Mouse (Mus musculus) midbrain, embryonic 14.5 days (tissue): Measurements from ENCODE around the gene Slc2a6. TPM values are rescaled to one million over a fixed set of nuclear protein-coding genes. Genes with fewer than 3 reads are reported as not detected.

Experiments used
- ATAC-seq: fragments of 200-750 bp; cut with Nextera tagmentation; 2 replicates; pipeline ENCODE4 v1.8.0; 2017; ENCODE audit warnings: moderate number of reproducible peaks, moderate library complexity; ENCODE audit not compliant: low FRiP score, low TSS enrichment
- DNase-seq: peaks from one replicate; pipeline ENCODE4 v3.0.0-alpha.2; 2015
- H3K27ac ChIP-seq: fragments of 300-500 bp; sonication (generic); replicated peaks from 2 replicates; pipeline ENCODE4 v1.5.1; 2014; ENCODE audit warnings: mild to moderate bottlenecking, low read depth, low read length, moderate library complexity
- H3K27me3 ChIP-seq: fragments of 300-500 bp; sonication (generic); 2 replicates; pipeline ENCODE4 v1.6.1; 2014; ENCODE audit warnings: low read length, control low read depth, mixed read lengths; ENCODE audit not compliant: control insufficient read depth, insufficient read depth
- H3K36me3 ChIP-seq: fragments of 300-500 bp; sonication (generic); 2 replicates; pipeline ENCODE4 v1.6.1; 2014; ENCODE audit warnings: low read length, control low read depth; ENCODE audit not compliant: control insufficient read depth, insufficient read depth
- H3K4me1 ChIP-seq: fragments of 300-500 bp; sonication (generic); 2 replicates; pipeline ENCODE4 v1.6.1; 2014; ENCODE audit warnings: mild to moderate bottlenecking, antibody characterized with exemption, low read length, control low read depth; ENCODE audit not compliant: control insufficient read depth, insufficient read depth
- H3K4me2 ChIP-seq: fragments of 300-500 bp; sonication (generic); 2 replicates; pipeline ENCODE4 v1.6.1; 2014; ENCODE audit warnings: mild to moderate bottlenecking, low read length, moderate library complexity
- H3K4me3 ChIP-seq: fragments of 300-500 bp; sonication (generic); replicated peaks from 2 replicates; pipeline ENCODE4 v1.5.1; 2014; ENCODE audit warnings: low read depth, low read length
- H3K9ac ChIP-seq: fragments of 300-500 bp; sonication (generic); replicated peaks from 2 replicates; pipeline ENCODE4 v1.6.1; 2014; ENCODE audit warnings: mild to moderate bottlenecking, low read length, moderate library complexity
- H3K9me3 ChIP-seq: fragments of 300-500 bp; sonication (generic); 2 replicates; pipeline ENCODE4 v1.6.1; 2016; ENCODE audit warnings: low read length, control low read depth, mixed read lengths; ENCODE audit not compliant: control insufficient read depth
- WGBS: fragments of 180-500 bp; shearing (Covaris S2); extraction: QIAGEN DNeasy Blood & Tissue Kit; methylation state at CpG from one replicate; pipeline ENCODE4 v1.1.7; 2014; 5-methylcytosine and 5-hydroxymethylcytosine counted together
- polyA plus RNA-seq: library from polyadenylated mRNA; unstranded; fragments of >200 nt; fragmentation: Nextera tagmentation; extraction: Ambion mirVana; gene quantifications from 2 replicates; pipeline ENCODE4 v1.2.1, GENCODE M21; 2014

Slc2a6 gene
- polyA plus RNA-seq, 1 experiment from 2014 or later, result 4.3 TPM

DNA sequence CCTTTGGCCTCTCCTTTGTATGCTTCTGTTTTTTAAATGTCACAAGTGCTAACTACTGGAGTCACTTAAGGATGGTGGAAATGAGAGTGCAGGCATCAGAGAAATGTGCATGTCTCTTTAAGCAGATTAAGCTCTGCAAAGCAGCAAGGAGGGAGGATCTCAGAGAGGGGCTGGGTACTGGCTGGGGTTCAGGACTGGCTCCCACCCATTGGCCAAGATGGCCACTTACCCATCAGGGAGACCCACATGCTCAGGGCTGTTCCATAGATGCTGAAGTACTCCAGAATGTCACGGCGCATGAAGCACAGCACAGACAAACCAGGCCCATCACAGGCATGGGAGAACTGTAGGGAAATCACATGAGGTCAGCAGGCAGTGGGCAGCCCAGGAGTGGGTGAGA, 39.3 kb upstream of the Slc2a6 start:
- H3K4me2 ChIP-seq, result no peak overlapping the region
- H3K9ac ChIP-seq, result no peak overlapping the region
- H3K9me3 ChIP-seq, result no peaks in the 10 kb centered on the region
- 96% methylated on average over 2 of the region's 2 CpGs for WGBS
- DNase-seq (no peak), ATAC-seq (no peak)
- H3K27me3 ChIP-seq, result no peaks in the 10 kb centered on the region
- H3K27ac ChIP-seq, result no peak overlapping the region
- no peaks in the 10 kb centered on the region for H3K36me3 ChIP-seq
- no peaks in the 10 kb centered on the region for H3K4me1 ChIP-seq
- no peak overlapping the region for H3K4me3 ChIP-seq

DNA sequence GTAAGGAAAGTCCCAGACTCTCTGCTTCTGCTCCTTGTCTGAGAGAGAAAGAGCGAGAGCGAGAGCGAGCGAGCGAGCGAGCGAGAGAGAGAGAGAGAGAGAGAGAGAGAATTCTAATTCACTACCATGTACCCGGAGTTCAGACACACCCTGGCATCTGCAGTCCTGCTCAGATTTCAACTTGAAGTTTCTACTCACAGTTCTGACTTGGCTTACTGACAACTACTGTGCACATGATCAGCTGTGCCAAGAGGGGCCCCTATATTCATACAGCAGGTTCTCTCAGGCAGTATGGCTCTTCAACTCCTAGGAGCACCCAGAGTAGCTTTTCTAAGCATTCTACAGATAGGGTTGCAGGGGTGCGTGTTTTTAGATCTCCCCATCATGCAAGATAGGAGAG, 31.4 kb upstream of the Slc2a6 start:
- ATAC-seq, result no peak
- Histone ChIP-seq H3K9ac (no peak overlapping the region), H3K4me2 (no peak overlapping the region), H3K27ac (no peak overlapping the region), H3K4me1 (no peaks in the 10 kb centered on the region), H3K4me3 (no peak overlapping the region), H3K27me3 (no peaks in the 10 kb centered on the region), H3K36me3 (no peaks in the 10 kb centered on the region), H3K9me3 (no peaks in the 10 kb centered on the region)
- DNase-seq, result no peak
- 88% methylated on average over 9 of the region's 9 CpGs for WGBS

DNA sequence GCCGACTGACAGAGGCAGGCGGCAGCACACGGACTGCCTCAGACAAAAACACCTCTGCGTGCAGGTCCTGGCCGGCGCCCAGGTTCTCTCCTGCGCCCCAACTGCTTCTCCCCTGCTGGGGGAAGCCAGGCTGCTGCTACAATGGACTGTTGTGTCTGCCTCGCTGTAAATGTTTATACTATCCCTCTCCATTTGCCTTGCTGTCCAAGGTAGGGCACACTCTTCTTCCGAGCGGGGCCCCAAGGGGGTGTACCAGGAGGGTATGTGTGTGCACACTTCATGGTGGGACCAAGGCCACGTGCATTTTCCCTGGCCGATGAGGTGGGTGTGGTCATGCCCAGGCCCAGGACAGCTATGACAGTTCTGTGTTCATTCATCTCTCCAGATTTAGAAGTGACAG, 31.0 kb upstream of the Slc2a6 start:
- Histone ChIP-seq H3K9me3 (no peaks in the 10 kb centered on the region), H3K9ac (no peak overlapping the region), H3K4me2 (no peak overlapping the region), H3K27me3 (no peaks in the 10 kb centered on the region), H3K36me3 (no peaks in the 10 kb centered on the region), H3K27ac (no peak overlapping the region), H3K4me3 (no peak overlapping the region), H3K4me1 (no peaks in the 10 kb centered on the region)
- ATAC-seq, result no peak
- WGBS, result 58% methylated on average over 12 of the region's 12 CpGs
- DNase-seq, result no peak

DNA sequence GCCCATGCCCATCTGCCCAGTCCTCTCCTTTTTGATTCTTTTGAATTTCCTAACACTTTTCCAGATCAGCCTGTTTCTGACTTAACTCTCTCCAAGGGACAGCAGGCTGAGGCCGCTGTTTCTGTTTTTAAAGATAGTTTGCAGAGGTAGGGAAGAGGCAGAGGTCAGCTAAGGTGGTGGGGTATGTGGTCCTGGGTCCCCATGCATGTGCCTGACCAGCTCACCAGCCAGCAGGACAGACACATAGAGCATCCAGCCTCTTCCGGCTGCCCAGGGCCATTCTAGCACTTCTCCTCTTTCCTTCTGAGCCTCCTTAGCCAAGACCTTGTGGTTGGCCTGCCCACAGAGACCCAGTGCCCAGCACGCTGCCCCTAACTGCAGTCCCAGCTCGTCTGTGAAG, 30.5 kb upstream of the Slc2a6 start:
- H3K9me3 ChIP-seq, result no peaks in the 10 kb centered on the region
- 63% methylated on average over 4 of the region's 4 CpGs for WGBS
- no peak for DNase-seq

DNA sequence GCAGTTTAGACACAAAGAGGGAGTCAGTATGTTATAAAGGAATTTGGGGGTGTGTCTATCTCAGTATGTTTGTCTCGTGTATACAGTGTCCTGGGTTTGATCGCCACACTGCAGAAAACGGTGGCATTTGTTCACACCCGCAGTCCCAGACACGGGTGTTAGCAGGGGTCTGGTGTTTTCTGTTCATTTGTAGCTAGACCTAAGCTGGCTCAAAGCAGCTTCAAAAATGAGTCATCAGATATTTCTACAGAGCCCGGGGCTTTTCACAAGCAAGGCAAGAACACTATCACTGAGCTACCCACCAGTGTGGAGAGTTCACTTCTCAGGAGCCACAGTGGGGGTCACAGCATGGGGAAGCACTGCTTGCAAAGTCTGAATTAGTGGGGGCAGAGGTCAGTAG, 21.6 kb upstream of the Slc2a6 start:
- Histone ChIP-seq H3K9ac (no peak overlapping the region), H3K27me3 (no peaks in the 10 kb centered on the region), H3K36me3 (no peaks in the 10 kb centered on the region), H3K27ac (no peak overlapping the region), H3K4me2 (no peak overlapping the region), H3K4me1 (no peaks in the 10 kb centered on the region), H3K4me3 (no peak overlapping the region), H3K9me3 (no peaks in the 10 kb centered on the region)
- WGBS, result 20% methylated on average over 6 of the region's 6 CpGs
- ATAC-seq, result no peak
- DNase-seq, result no peak

More for the DNA sequence above, 30.5 kb upstream of the Slc2a6 start:
- H3K27ac ChIP-seq, result no peak overlapping the region
- H3K9ac ChIP-seq, result no peak overlapping the region
- H3K4me2 ChIP-seq, result no peak overlapping the region
- H3K4me3 ChIP-seq, result no peak overlapping the region
- no peaks in the 10 kb centered on the region for H3K27me3 ChIP-seq
- H3K36me3 ChIP-seq, result no peaks in the 10 kb centered on the region
- no peaks in the 10 kb centered on the region for H3K4me1 ChIP-seq
- ATAC-seq, result no peak

DNA sequence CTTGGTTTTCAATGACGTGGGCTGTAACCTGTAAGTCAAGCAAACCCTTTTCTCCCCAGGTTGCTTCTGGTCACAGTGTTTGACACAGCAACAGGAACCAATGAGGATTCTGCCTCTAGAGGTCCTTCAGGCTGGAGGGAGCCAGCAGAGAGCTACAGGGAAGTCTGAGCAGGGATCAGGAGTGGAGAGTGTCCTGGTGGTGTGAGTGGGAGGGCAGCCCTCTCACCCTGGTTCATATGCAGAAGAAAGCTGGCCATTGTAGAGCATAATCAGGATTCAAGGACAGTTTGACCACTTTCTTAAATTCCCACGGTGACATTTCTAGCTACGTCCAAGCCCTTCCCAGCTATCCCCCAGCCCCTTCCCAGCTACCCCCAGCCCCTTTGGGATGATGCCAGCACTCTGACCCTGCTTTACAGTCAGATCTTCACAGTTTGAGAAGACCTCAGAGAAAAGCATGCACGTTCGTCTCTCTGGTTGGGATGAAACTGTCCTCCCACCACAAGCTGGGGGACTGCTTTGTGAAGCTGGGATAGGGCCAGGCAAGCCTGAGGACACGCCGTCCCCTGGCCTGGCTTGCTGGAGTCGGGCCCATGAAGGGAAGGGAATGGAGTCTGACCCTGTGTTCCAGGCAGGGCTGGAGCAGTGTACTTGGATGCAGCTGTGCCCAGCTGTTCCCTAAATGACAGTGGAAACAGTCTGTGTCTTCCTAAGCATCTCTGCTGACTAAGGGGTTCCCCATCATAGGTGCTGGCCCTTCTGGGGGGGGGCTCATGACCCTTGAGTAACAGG, 18.4 kb upstream of the Slc2a6 start:
- Histone ChIP-seq H3K4me1 (no peaks in the 10 kb centered on the region), H3K4me3 (no peak overlapping the region), H3K27me3 (no peaks in the 10 kb centered on the region), H3K9ac (no peak overlapping the region), H3K9me3 (no peaks in the 10 kb centered on the region), H3K36me3 (no peaks in the 10 kb centered on the region), H3K4me2 (no peak overlapping the region), H3K27ac (no peak overlapping the region)
- 65% methylated on average over 8 of the region's 8 CpGs for WGBS
- DNase-seq (no peak), ATAC-seq (no peak)

DNA sequence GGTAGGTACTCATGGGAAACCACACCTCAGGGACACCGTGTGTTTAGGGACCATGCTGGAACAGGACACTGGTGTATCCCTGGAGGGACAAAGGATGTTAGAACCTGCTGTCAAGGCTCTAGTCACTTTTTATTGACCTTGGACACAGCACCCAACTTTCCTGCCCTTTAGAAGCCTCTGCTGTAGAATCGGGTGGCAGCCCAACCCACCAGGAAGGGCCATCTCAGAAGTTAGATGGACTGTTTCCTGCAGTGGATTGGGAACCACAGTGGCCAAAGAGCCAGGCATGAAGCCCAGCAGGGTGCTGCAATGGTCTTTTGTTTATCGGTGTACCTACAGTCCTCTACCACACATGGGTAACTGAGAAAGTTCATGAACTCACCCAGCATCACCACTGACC, 16.8 kb upstream of the Slc2a6 start:
- H3K36me3 ChIP-seq, result no peaks in the 10 kb centered on the region
- 78% methylated on average over 3 of the region's 3 CpGs for WGBS
- H3K9ac ChIP-seq, result no peak overlapping the region
- H3K27ac ChIP-seq, result no peak overlapping the region
- H3K4me3 ChIP-seq, result no peak overlapping the region
- H3K27me3 ChIP-seq, result no peaks in the 10 kb centered on the region
- no peak overlapping the region for H3K4me2 ChIP-seq
- ATAC-seq (no peak), DNase-seq (no peak)
- H3K9me3 ChIP-seq, result no peaks in the 10 kb centered on the region
- no peaks in the 10 kb centered on the region for H3K4me1 ChIP-seq

DNA sequence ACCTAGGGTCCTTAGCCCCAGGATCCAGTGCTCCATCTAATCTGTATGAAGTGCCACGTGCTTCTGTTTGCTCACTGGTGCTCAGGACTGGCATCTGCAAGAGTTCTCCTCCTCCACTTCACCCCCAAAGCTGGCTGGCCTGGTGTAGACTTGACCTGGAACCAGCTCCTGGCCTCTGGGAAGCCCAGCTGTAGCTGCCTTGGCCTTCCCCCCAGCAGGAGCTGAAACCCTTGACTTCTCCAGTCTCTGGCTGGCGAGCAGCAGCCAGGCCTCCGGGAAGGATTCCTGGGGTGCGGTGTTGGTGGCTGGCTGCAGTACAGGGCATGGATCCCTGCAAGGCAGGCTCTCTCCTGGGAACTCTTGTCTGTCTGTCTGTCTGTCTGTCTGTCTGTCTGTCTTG, 16.4 kb upstream of the Slc2a6 start:
- Histone ChIP-seq H3K4me2 (no peak overlapping the region), H3K4me3 (no peak overlapping the region), H3K9me3 (no peaks in the 10 kb centered on the region), H3K27me3 (no peaks in the 10 kb centered on the region), H3K27ac (no peak overlapping the region), H3K9ac (no peak overlapping the region), H3K4me1 (no peaks in the 10 kb centered on the region), H3K36me3 (no peaks in the 10 kb centered on the region)
- ATAC-seq (no peak), DNase-seq (no peak)
- 71% methylated on average over 4 of the region's 4 CpGs for WGBS

DNA sequence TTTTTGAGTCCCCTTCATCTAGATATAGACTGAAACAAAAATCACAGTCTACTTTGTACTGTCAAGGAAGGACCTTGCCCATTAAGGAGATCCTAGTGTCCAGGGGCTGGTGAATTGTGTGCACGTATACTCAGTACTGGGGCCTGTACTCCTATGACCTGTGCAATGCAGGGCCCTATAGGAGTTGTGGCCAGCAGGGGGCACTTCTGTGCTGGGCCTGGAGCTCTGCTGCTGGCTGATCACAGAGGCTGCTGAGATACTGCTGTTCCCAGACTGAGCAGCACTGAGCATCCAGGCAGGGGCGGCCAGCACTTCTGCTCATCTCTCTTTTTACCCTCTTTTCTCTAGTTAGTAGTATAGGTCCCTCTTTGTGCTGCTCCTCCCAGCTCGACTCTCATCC, 15.7 kb upstream of the Slc2a6 start:
- no peak overlapping the region for H3K9ac ChIP-seq
- ATAC-seq, result peak; percentile 84
- no peak overlapping the region for H3K4me2 ChIP-seq
- H3K4me3 ChIP-seq, result no peak overlapping the region
- H3K4me1 ChIP-seq, result no peaks in the 10 kb centered on the region
- no peaks in the 10 kb centered on the region for H3K36me3 ChIP-seq
- H3K9me3 ChIP-seq, result no peaks in the 10 kb centered on the region
- H3K27me3 ChIP-seq, result no peaks in the 10 kb centered on the region
- peak; percentile 93 for DNase-seq
- H3K27ac ChIP-seq, result no peak overlapping the region
- WGBS, result 16% methylated on average over 3 of the region's 3 CpGs
